Mouse (Mus musculus) stomach, embryonic 14.5 days (tissue): ENCODE measurements around the gene Olfr1359. TPM values are rescaled to one million over a fixed set of nuclear protein-coding genes. Genes with fewer than 3 reads are reported as not detected.

Experiments used
- ATAC-seq: fragments of 200-750 bp; cut with Nextera tagmentation; 2 replicates; pipeline ENCODE4 v1.8.0; 2017; ENCODE audit warnings: low read depth, moderate TSS enrichment; ENCODE audit not compliant: insufficient number of reproducible peaks, insufficient read depth, low FRiP score
- H3K27ac ChIP-seq: fragments of 300-500 bp; sonication (generic); 2 replicates; pipeline ENCODE4 v1.5.1; 2014; ENCODE audit warnings: mild to moderate bottlenecking, low read length, moderate library complexity, mixed read lengths
- H3K27me3 ChIP-seq: fragments of 300-500 bp; sonication (generic); 2 replicates; pipeline ENCODE4 v1.6.1; 2014; ENCODE audit warnings: low read length, control low read depth, mixed read lengths; ENCODE audit not compliant: control insufficient read depth, insufficient read depth
- H3K36me3 ChIP-seq: fragments of 300-500 bp; sonication (generic); 2 replicates; pipeline ENCODE4 v1.6.1; 2014; ENCODE audit warnings: mild to moderate bottlenecking, control low read depth, low read length, moderate library complexity, mixed read lengths; ENCODE audit not compliant: control insufficient read depth, insufficient read depth
- H3K4me1 ChIP-seq: fragments of 300-500 bp; sonication (generic); 2 replicates; pipeline ENCODE4 v1.6.1; 2014; ENCODE audit warnings: low read length, control low read depth, mixed read lengths; ENCODE audit not compliant: control insufficient read depth, insufficient read depth
- H3K4me2 ChIP-seq: fragments of 300-500 bp; sonication (generic); replicated peaks from 2 replicates; pipeline ENCODE4 v1.6.1; 2014; ENCODE audit warnings: low read depth, low read length, control low read depth
- H3K4me3 ChIP-seq: fragments of 300-500 bp; sonication (generic); 2 replicates; pipeline ENCODE4 v1.5.1; 2014; ENCODE audit warnings: low read depth, low read length, control low read depth
- H3K9ac ChIP-seq: fragments of 300-500 bp; sonication (generic); replicated peaks from 2 replicates; pipeline ENCODE4 v1.6.1; 2014; ENCODE audit warnings: low read depth, mild to moderate bottlenecking, control low read depth, low read length, moderate library complexity, mixed read lengths
- H3K9me3 ChIP-seq: fragments of 300-500 bp; sonication (generic); 2 replicates; pipeline ENCODE4 v1.6.1; 2016; ENCODE audit warnings: low read depth, low read length, control low read depth; ENCODE audit not compliant: control insufficient read depth
- WGBS: fragments of 180-500 bp; shearing (Covaris S2); extraction: QIAGEN DNeasy Blood & Tissue Kit; methylation state at CpG from one replicate; pipeline ENCODE4 v1.1.7; 2014; 5-methylcytosine and 5-hydroxymethylcytosine counted together
- polyA plus RNA-seq: library from polyadenylated mRNA; unstranded; fragments of >200 nt; fragmentation: Nextera tagmentation; extraction: Ambion mirVana; gene quantifications from 2 replicates; pipeline ENCODE4 v1.2.1, GENCODE M21; 2014

Gene Olfr1359
- not detected in 2 replicates for polyA plus RNA-seq

- H3K27me3 ChIP-seq: no peaks in the 10 kb centered on the region
- no peaks in the 10 kb centered on the region for H3K9me3 ChIP-seq
- no peak within 1 kb of the TSS for H3K27ac ChIP-seq
- H3K4me2 ChIP-seq: no peak within 1 kb of the TSS
- no peaks in the 10 kb centered on the region for H3K36me3 ChIP-seq
- no peak for ATAC-seq
- H3K9ac ChIP-seq: no peak within 1 kb of the TSS
- no peaks in the 10 kb centered on the region for H3K4me1 ChIP-seq
- no peak within 1 kb of the TSS for H3K4me3 ChIP-seq
These were observed at the start of gene Olfr1359 for GRCm38 (mm10) chr13:21697811-21698210. Olfr1359 (plus strand) TSS chr13:21698111.

GRCm38 (mm10) chr13:21663286-21663685 is 34.6 kb upstream of the Olfr1359 start, which contains the start of gene Olfr1361:
Olfr1361 (minus strand) TSS chr13:21663386.
- Histone ChIP-seq H3K36me3 (no peaks in the 10 kb centered on the region), H3K9ac (no peak within 1 kb of the TSS), H3K4me1 (no peaks in the 10 kb centered on the region), H3K4me3 (no peak within 1 kb of the TSS), H3K4me2 (no peak within 1 kb of the TSS), H3K9me3 (no peaks in the 10 kb centered on the region), H3K27me3 (no peaks in the 10 kb centered on the region), H3K27ac (no peak within 1 kb of the TSS)
- 56% methylated on average over 2 of the region's 2 CpGs for WGBS
- ATAC-seq: no peak

- no peak for ATAC-seq
- WGBS: 80% methylated on average over 2 of the region's 2 CpGs
- Histone ChIP-seq H3K27ac (no peak within 1 kb of the TSS), H3K9ac (no peak within 1 kb of the TSS), H3K36me3 (no peaks in the 10 kb centered on the region), H3K4me2 (no peak within 1 kb of the TSS), H3K4me3 (no peak within 1 kb of the TSS), H3K9me3 (no peaks in the 10 kb centered on the region), H3K27me3 (no peaks in the 10 kb centered on the region), H3K4me1 (no peaks in the 10 kb centered on the region)
These were observed 20.6 kb upstream of the Olfr1359 start, which contains the start of gene Olfr1360 for GRCm38 (mm10) chr13:21677305-21677704. Olfr1360 (minus strand) TSS chr13:21677405.

- H3K4me2 ChIP-seq: no peak overlapping the region
- H3K36me3 ChIP-seq: no peaks in the 10 kb centered on the region
- ATAC-seq: no peak
- H3K4me3 ChIP-seq: no peak overlapping the region
- no peaks in the 10 kb centered on the region for H3K27me3 ChIP-seq
- 73% methylated on average over 4 of the region's 4 CpGs for WGBS
- no peak overlapping the region for H3K9ac ChIP-seq
- H3K27ac ChIP-seq: no peak overlapping the region
- H3K4me1 ChIP-seq: no peaks in the 10 kb centered on the region
- no peaks in the 10 kb centered on the region for H3K9me3 ChIP-seq
These were observed 8.8 kb downstream of the Olfr1359 start for GRCm38 (mm10) chr13:21706669-21707068.

- H3K4me3 ChIP-seq: peak overlapping the region; percentile 68
- H3K4me1 ChIP-seq: peaks cover 4% of the 10 kb centered on the region; the same call in 1 of the 2 replicates
- ATAC-seq: peak; percentile 85
- H3K9ac ChIP-seq: peak overlapping the region; percentile 45; the same call in 1 of the 2 replicates
- H3K9me3 ChIP-seq: no peaks in the 10 kb centered on the region
- under 1% methylated on average over 32 of the region's 32 CpGs for WGBS
- no peaks in the 10 kb centered on the region for H3K27me3 ChIP-seq
- H3K36me3 ChIP-seq: no peaks in the 10 kb centered on the region
- peak overlapping the region; percentile 74 for H3K27ac ChIP-seq
- peak overlapping the region; percentile 53; the same call in 1 of the 2 replicates for H3K4me2 ChIP-seq
These were observed 12.3 kb downstream of the Olfr1359 start for GRCm38 (mm10) chr13:21710031-21710711.

- Histone ChIP-seq H3K27me3 (no peaks in the 10 kb centered on the region), H3K4me1 (peaks cover 7% of the 10 kb centered on the region; the same call in 1 of the 2 replicates), H3K9me3 (no peaks in the 10 kb centered on the region), H3K4me2 (peak overlapping the region; percentile 53), H3K9ac (peak overlapping the region; percentile 38), H3K36me3 (no peaks in the 10 kb centered on the region), H3K4me3 (peak overlapping the region; percentile 68), H3K27ac (peak overlapping the region; percentile 30; the same call in 1 of the 2 replicates)
- peak; percentile 82; the same call in 1 of the 2 replicates for ATAC-seq
- WGBS: 1% methylated on average over 22 of the region's 22 CpGs
These were observed 13.1 kb downstream of the Olfr1359 start for GRCm38 (mm10) chr13:21710821-21711525.

GRCm38 (mm10) chr13:21711698-21712097 is 13.8 kb downstream of the Olfr1359 start:
- ATAC-seq: no peak
- H3K36me3 ChIP-seq: no peaks in the 10 kb centered on the region
- H3K4me1 ChIP-seq: peaks cover 7% of the 10 kb centered on the region; the same call in 1 of the 2 replicates
- H3K27ac ChIP-seq: peak overlapping the region; percentile 30; the same call in 1 of the 2 replicates
- no peaks in the 10 kb centered on the region for H3K9me3 ChIP-seq
- peak overlapping the region; percentile 53 for H3K4me2 ChIP-seq
- peak overlapping the region; percentile 68 for H3K4me3 ChIP-seq
- H3K27me3 ChIP-seq: no peaks in the 10 kb centered on the region
- no peak overlapping the region for H3K9ac ChIP-seq
- WGBS: 21% methylated on average over 4 of the region's 4 CpGs

- Histone ChIP-seq H3K27me3 (no peaks in the 10 kb centered on the region), H3K4me3 (peak overlapping the region; percentile 41), H3K4me1 (peaks cover 14% of the 10 kb centered on the region; the same call in 1 of the 2 replicates), H3K4me2 (peak overlapping the region; percentile 79), H3K27ac (peak overlapping the region; percentile 91), H3K9ac (peak overlapping the region; percentile 65; the same call in 1 of the 2 replicates), H3K9me3 (no peaks in the 10 kb centered on the region), H3K36me3 (no peaks in the 10 kb centered on the region)
- WGBS: under 1% methylated on average over 7 of the region's 7 CpGs
- ATAC-seq: no peak
These were observed 16.8 kb downstream of the Olfr1359 start for GRCm38 (mm10) chr13:21714725-21715124.
